Mouse (Mus musculus) cerebellum, postnatal 25 days (tissue): ENCODE data around the gene Eva1a.

Source experiments
- DNase-seq, 2 experiments: peaks; one replicate each; pipeline ENCODE4 v3.0.0; 2021; ENCODE audit warnings: mixed read lengths in 2 of 2

Eva1a gene

GRCm38 (mm10) chr6:82127827-82128226 is 87.0 kb downstream of the Eva1a start:
- DNase-seq = peak in 1 of 2 experiments; percentile 11

GRCm38 (mm10) chr6:82129630-82130217 is 88.9 kb downstream of the Eva1a start:
- DNase-seq = no peak

- DNase-seq = no peak
Measured at GRCm38 (mm10) chr6:82132876-82133591, 92.2 kb downstream of the Eva1a start.

GRCm38 (mm10) chr6:82133592-82133978 is 92.7 kb downstream of the Eva1a start:
- DNase-seq = no peak

- DNase-seq = no peak
Measured at GRCm38 (mm10) chr6:82135959-82136712, 95.3 kb downstream of the Eva1a start.
